Mouse (Mus musculus) T-helper 17 cell (primary cell): ENCODE measurements around the gene Cntn5.

Experiments
- in situ Hi-C, 2 experiments: fragments of 300-600 bp; cut with MboI, MseI; formaldehyde crosslinking; loops; 1 replicate in 1 of 2; 2 replicates in 1 of 2; pipeline ENCODE4 v1.15.1; 2025; ENCODE audit warnings: high pct_unique_total_duplicates in 2 of 2

Gene Cntn5

DNA sequence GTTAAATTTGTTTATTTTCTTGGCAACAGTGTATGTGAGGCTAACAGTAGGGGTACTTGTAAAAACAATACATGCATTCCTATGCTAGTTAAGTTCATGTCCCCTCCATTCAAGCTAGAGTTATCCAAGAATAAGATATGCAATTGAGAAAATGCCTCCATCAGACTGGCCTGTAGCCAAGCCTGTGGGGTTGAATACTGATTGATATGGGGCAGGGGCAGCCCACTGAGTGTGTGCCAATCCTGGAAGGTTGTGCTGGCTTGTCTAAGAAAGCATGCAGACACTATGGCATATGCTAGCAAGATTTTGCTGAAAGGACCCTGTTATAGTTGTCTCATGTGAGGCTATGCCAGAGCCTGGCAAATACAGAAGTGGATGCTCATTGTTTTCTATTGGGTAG is 1196.8 kb downstream of the Cntn5 start:
- in situ Hi-C loops, result no loop called here

- in situ Hi-C loops, result no loop called here
These were observed 1199.4 kb downstream of the Cntn5 start for GRCm38 (mm10) chr9:9705180-9705579.

- in situ Hi-C loops, result no loop called here
These were observed 1207.9 kb downstream of the Cntn5 start for GRCm38 (mm10) chr9:9696636-9697035.

DNA sequence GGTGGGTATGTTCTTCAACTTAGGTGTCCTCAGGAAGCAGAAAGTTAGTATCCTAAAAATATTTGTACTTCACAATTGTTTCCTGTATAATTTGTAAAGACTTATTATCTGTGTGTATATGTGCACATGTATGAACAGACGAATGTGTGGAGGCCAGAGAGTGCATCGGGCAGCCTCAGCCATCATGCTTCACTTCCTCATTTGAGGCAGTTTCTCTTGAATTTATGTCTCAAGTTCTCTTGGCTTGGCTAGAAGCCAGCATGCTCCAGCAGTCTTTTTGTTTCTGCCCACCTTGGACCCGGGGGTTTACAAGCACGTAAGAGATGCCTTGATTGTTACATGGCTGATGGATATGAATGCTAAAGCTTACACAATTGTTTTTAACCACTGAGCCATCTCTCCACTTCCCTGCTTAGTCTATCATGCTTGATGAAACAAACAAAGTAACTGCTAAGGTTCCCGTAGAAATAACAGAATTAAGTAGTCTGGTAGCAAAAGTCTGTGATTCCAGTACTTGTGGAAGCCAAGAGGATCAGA is 1222.2 kb downstream of the Cntn5 start:
- in situ Hi-C loops, result no loop called here

DNA sequence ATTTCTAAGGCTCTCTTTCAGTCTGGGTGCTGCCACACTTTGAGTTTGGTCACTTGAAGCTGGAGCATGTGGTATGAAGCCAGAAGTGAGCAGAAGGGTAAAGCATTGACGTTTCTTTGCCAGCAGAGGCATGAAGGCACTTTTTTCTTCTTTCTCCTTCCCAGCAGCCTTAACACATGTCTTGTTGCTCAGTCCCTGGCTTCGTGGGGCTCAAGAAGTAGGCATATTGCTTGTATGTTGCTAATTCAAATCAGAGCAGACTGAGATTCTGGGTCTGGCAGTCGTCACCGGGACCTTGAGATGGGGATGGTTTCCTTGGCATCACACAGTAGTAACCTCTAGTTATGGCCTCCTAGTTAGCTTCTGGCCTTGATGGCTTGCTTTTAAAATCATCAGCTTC is 1228.5 kb downstream of the Cntn5 start:
- in situ Hi-C loops, result no loop called here

DNA sequence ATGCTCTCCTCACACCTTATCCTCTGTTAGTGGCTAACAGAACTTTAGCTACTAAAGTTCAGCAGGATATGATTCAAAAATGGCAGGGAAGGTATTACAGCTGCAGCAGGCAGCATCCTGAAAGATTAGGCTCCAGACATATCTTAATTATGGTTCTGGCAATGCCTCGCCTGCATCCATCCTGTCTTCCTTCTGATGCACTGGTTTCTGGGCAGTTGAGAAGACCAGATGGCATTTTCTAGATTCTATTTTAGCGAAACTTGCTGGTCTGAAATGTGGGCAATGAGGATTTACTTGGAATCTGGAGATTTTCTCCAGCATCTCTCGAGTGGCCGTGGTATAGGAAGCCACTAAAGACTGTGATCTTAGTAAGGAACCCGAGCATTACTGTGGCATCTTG is 1230.0 kb downstream of the Cntn5 start:
- in situ Hi-C loops, result no loop called here

DNA sequence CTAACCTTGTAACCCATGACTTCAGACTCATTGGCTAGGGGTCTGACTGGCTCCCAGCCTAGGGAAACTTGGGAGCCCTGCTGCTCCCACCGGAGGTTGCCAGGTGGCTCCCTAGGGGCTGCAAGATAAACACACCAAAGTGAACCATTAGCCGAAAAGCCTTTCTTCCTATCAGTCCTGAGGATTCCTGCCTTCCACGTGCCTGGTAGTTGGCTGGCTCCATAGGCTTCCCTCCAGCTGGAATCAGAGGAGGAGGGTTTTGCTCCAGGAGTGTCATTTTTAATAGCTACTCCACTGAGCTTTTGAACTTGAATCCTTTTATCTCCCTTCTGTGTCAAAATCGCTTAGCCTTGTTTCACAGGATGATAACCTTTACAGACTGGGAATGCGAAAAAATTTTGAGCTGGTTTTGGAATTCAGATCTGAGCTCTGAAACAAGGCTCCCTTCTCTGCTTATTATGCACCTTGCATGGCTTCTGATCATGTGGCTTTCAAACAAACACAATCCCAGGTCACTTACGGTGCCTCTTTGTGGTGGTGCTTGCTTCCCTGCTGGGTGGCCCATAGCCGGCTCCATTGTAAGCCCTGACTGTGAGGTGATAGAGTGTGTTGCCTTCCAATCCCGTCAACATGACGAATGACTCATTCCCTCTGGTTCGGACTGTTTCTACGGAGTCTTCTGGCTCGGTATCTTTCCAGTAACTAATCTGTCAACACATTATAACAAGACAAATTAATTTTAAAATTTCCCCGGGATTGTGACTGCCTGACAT is 1231.1 kb downstream of the Cntn5 start:
- in situ Hi-C loops, result no loop called here

DNA sequence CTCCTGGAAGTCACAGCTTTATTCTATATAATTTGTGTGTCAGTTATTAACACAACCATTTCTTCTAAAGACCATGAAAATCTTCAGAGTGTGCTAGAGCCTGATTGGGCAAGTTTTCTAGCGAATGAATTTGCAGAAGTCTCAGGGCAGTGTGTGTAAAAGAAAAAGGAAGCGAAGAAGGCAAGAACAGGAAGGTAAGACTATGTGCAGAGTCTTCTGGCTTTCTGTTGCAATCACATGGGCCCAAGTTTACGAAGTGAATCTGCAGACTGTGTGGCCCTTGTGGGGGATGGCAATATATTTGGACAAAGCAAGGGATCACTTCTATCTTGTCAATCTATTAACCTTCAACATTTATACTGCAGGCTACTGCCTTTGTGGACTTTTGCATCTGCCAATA is 1251.1 kb downstream of the Cntn5 start:
- in situ Hi-C loops, result loop anchor here in 1 of 2 experiments (10.0 kb wide), 1 partner anchor 1369 kb away; no protein-coding TSS in a partner anchor

- in situ Hi-C loops, result no loop called here
These were observed 1257.2 kb downstream of the Cntn5 start for GRCm38 (mm10) chr9:9647361-9647760.

- in situ Hi-C loops, result no loop called here
These were observed 1258.3 kb downstream of the Cntn5 start for GRCm38 (mm10) chr9:9646276-9646675.
